Mouse (Mus musculus): ENCODE measurements at regions not wholly inside any gene's neighbourhood (a gene's known extent, or its start where the extent isn't known, plus 50 kb on each side); places are given as distances from the start of the nearest gene placed in this dataset.

- 85% methylated on average over 7 of the region's 7 CpGs for WGBS
- no peaks in the 10 kb centered on the region for H3K4me1 ChIP-seq (ENCODE audit: control insufficient read depth, insufficient read depth, low read length)
- ATAC-seq (ENCODE audit: insufficient read depth, low FRiP score, low TSS enrichment), result no peak
These were observed 486.5 kb upstream of the C030005K15Rik start for GRCm38 (mm10) chr10:98212876-98213587.

GRCm38 (mm10) chr10:98231017-98231416 lies 504.5 kb upstream of the C030005K15Rik start:
- H3K36me3 ChIP-seq (ENCODE audit: control insufficient read depth, insufficient read depth, low read length), result no peaks in the 10 kb centered on the region
- ATAC-seq (ENCODE audit: insufficient read depth, low FRiP score, low TSS enrichment) (no peak), DNase-seq (ENCODE audit: low spot score) (no peak)
- H3K27ac ChIP-seq (ENCODE audit: low read depth, low read length), result no peak overlapping the region
- H3K4me1 ChIP-seq (ENCODE audit: control insufficient read depth, insufficient read depth, low read length), result no peaks in the 10 kb centered on the region
- no peak overlapping the region for H3K4me2 ChIP-seq (ENCODE audit: low read depth)
- no peak overlapping the region for H3K4me3 ChIP-seq (ENCODE audit: low read depth, low read length)
- WGBS, result 93% methylated on average over 5 of the region's 5 CpGs
- H3K27me3 ChIP-seq (ENCODE audit: control insufficient read depth, insufficient read depth, low read length), result no peaks in the 10 kb centered on the region
- H3K9me3 ChIP-seq (ENCODE audit: control insufficient read depth, low read length), result no peaks in the 10 kb centered on the region
- H3K9ac ChIP-seq (ENCODE audit: low read length), result no peak overlapping the region

More at GRCm38 (mm10) chr10:98212876-98213587, 486.5 kb upstream of the C030005K15Rik start:
- Histone ChIP-seq H3K27me3 (ENCODE audit: control insufficient read depth, insufficient read depth, low read length) (no peaks in the 10 kb centered on the region), H3K9ac (ENCODE audit: low read length) (no peak overlapping the region), H3K9me3 (ENCODE audit: control insufficient read depth, low read length) (no peaks in the 10 kb centered on the region), H3K4me3 (ENCODE audit: low read depth, low read length) (no peak overlapping the region), H3K4me2 (ENCODE audit: low read depth) (no peak overlapping the region), H3K36me3 (ENCODE audit: control insufficient read depth, insufficient read depth, low read length) (no peaks in the 10 kb centered on the region), H3K27ac (ENCODE audit: low read depth, low read length) (no peak overlapping the region)
- DNase-seq (ENCODE audit: low spot score), result no peak

GRCm38 (mm10) chr10:98231705-98232235 lies 505.2 kb upstream of the C030005K15Rik start:
- no peak for DNase-seq (ENCODE audit: low spot score)
- ATAC-seq (ENCODE audit: insufficient read depth, low FRiP score, low TSS enrichment), result no peak

GRCm38 (mm10) chr10:98248311-98248710 lies 521.8 kb upstream of the C030005K15Rik start:
- Histone ChIP-seq H3K27ac (ENCODE audit: low read depth, low read length) (no peak overlapping the region), H3K4me2 (ENCODE audit: low read depth) (no peak overlapping the region), H3K4me1 (ENCODE audit: control insufficient read depth, insufficient read depth, low read length) (no peaks in the 10 kb centered on the region), H3K9me3 (ENCODE audit: control insufficient read depth, low read length) (no peaks in the 10 kb centered on the region), H3K9ac (ENCODE audit: low read length) (no peak overlapping the region), H3K36me3 (ENCODE audit: control insufficient read depth, insufficient read depth, low read length) (no peaks in the 10 kb centered on the region), H3K4me3 (ENCODE audit: low read depth, low read length) (no peak overlapping the region), H3K27me3 (ENCODE audit: control insufficient read depth, insufficient read depth, low read length) (no peaks in the 10 kb centered on the region)
- DNase-seq (ENCODE audit: low spot score) (no peak), ATAC-seq (ENCODE audit: insufficient read depth, low FRiP score, low TSS enrichment) (no peak)
- 83% methylated on average over 1 of the region's 1 CpGs for WGBS

More at GRCm38 (mm10) chr10:98231705-98232235, 505.2 kb upstream of the C030005K15Rik start:
- no peaks in the 10 kb centered on the region for H3K9me3 ChIP-seq (ENCODE audit: control insufficient read depth, low read length)
- no peak overlapping the region for H3K4me3 ChIP-seq (ENCODE audit: low read depth, low read length)
- H3K27ac ChIP-seq (ENCODE audit: low read depth, low read length), result no peak overlapping the region
- no peak overlapping the region for H3K4me2 ChIP-seq (ENCODE audit: low read depth)
- no peaks in the 10 kb centered on the region for H3K27me3 ChIP-seq (ENCODE audit: control insufficient read depth, insufficient read depth, low read length)
- 55% methylated on average over 4 of the region's 4 CpGs for WGBS
- H3K36me3 ChIP-seq (ENCODE audit: control insufficient read depth, insufficient read depth, low read length), result no peaks in the 10 kb centered on the region
- H3K4me1 ChIP-seq (ENCODE audit: control insufficient read depth, insufficient read depth, low read length), result no peaks in the 10 kb centered on the region
- H3K9ac ChIP-seq (ENCODE audit: low read length), result no peak overlapping the region

GRCm38 (mm10) chr10:98257980-98258707 lies 531.6 kb upstream of the C030005K15Rik start:
- no peak for DNase-seq (ENCODE audit: low spot score)
- 82% methylated on average over 4 of the region's 4 CpGs for WGBS

GRCm38 (mm10) chr10:98259283-98259682 lies 532.7 kb upstream of the C030005K15Rik start:
- Histone ChIP-seq H3K9ac (ENCODE audit: low read length) (no peak overlapping the region), H3K4me2 (ENCODE audit: low read depth) (no peak overlapping the region), H3K4me3 (ENCODE audit: low read depth, low read length) (no peak overlapping the region), H3K27me3 (ENCODE audit: control insufficient read depth, insufficient read depth, low read length) (no peaks in the 10 kb centered on the region), H3K4me1 (ENCODE audit: control insufficient read depth, insufficient read depth, low read length) (no peaks in the 10 kb centered on the region), H3K27ac (ENCODE audit: low read depth, low read length) (no peak overlapping the region), H3K36me3 (ENCODE audit: control insufficient read depth, insufficient read depth, low read length) (no peaks in the 10 kb centered on the region), H3K9me3 (ENCODE audit: control insufficient read depth, low read length) (no peaks in the 10 kb centered on the region)
- 60% methylated on average over 4 of the region's 4 CpGs for WGBS
- DNase-seq (ENCODE audit: low spot score) (no peak), ATAC-seq (ENCODE audit: insufficient read depth, low FRiP score, low TSS enrichment) (no peak)

More at GRCm38 (mm10) chr10:98257980-98258707, 531.6 kb upstream of the C030005K15Rik start:
- Histone ChIP-seq H3K4me1 (ENCODE audit: control insufficient read depth, insufficient read depth, low read length) (no peaks in the 10 kb centered on the region), H3K4me2 (ENCODE audit: low read depth) (no peak overlapping the region), H3K9ac (ENCODE audit: low read length) (no peak overlapping the region), H3K4me3 (ENCODE audit: low read depth, low read length) (no peak overlapping the region), H3K9me3 (ENCODE audit: control insufficient read depth, low read length) (no peaks in the 10 kb centered on the region), H3K27me3 (ENCODE audit: control insufficient read depth, insufficient read depth, low read length) (no peaks in the 10 kb centered on the region), H3K36me3 (ENCODE audit: control insufficient read depth, insufficient read depth, low read length) (no peaks in the 10 kb centered on the region), H3K27ac (ENCODE audit: low read depth, low read length) (no peak overlapping the region)
- ATAC-seq (ENCODE audit: insufficient read depth, low FRiP score, low TSS enrichment), result no peak

GRCm38 (mm10) chr10:98268511-98268910 lies 542.0 kb upstream of the C030005K15Rik start:
- H3K4me3 ChIP-seq (ENCODE audit: low read depth, low read length), result no peak overlapping the region
- H3K27ac ChIP-seq (ENCODE audit: low read depth, low read length), result no peak overlapping the region
- no peak overlapping the region for H3K4me2 ChIP-seq (ENCODE audit: low read depth)
- WGBS, result 95% methylated on average over 3 of the region's 3 CpGs
- DNase-seq (ENCODE audit: low spot score), result no peak
- no peaks in the 10 kb centered on the region for H3K4me1 ChIP-seq (ENCODE audit: control insufficient read depth, insufficient read depth, low read length)
- H3K9me3 ChIP-seq (ENCODE audit: control insufficient read depth, low read length), result no peaks in the 10 kb centered on the region
- H3K36me3 ChIP-seq (ENCODE audit: control insufficient read depth, insufficient read depth, low read length), result no peaks in the 10 kb centered on the region
- no peak overlapping the region for H3K9ac ChIP-seq (ENCODE audit: low read length)
- H3K27me3 ChIP-seq (ENCODE audit: control insufficient read depth, insufficient read depth, low read length), result no peaks in the 10 kb centered on the region
- ATAC-seq (ENCODE audit: insufficient read depth, low FRiP score, low TSS enrichment), result no peak

GRCm38 (mm10) chr10:98291617-98292016 lies 565.1 kb upstream of the C030005K15Rik start:
- Histone ChIP-seq H3K27ac (ENCODE audit: low read depth, low read length) (no peak overlapping the region), H3K4me2 (ENCODE audit: low read depth) (no peak overlapping the region), H3K27me3 (ENCODE audit: control insufficient read depth, insufficient read depth, low read length) (no peaks in the 10 kb centered on the region), H3K4me3 (ENCODE audit: low read depth, low read length) (no peak overlapping the region), H3K4me1 (ENCODE audit: control insufficient read depth, insufficient read depth, low read length) (no peaks in the 10 kb centered on the region), H3K36me3 (ENCODE audit: control insufficient read depth, insufficient read depth, low read length) (no peaks in the 10 kb centered on the region), H3K9ac (ENCODE audit: low read length) (no peak overlapping the region), H3K9me3 (ENCODE audit: control insufficient read depth, low read length) (no peaks in the 10 kb centered on the region)
- ATAC-seq (ENCODE audit: insufficient read depth, low FRiP score, low TSS enrichment) (no peak), DNase-seq (ENCODE audit: low spot score) (no peak)
- 75% methylated on average over 4 of the region's 4 CpGs for WGBS

Data from neural tube, embryonic 11.5 days (tissue).